Mouse (Mus musculus): ENCODE measurements around the gene Hspa5.

DNA sequence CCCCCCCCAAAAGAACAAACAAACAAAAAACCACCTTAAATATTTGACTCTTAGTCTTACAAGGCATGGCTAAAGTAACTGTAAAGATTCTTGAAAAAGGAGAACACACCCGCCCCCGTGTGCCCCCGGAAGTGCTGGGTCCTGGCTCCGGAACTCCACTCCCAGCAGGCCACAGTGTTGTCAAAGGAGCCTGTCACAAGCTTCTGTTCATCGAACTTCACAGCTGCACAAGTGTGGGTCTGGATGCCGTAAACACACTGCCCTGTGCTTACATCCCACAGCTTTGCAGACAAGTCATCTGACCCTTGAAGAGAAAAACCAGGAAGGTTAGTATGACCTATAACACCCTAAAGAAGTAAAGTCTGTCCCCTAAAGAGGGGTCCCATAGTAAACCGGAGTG is 40.9 kb downstream of the Hspa5 start:
- TF ChIP-seq CTCF (conservative IDR thresholded peaks at IDR 0.05; ENCODE audit: low read length) (no peak), NANOG (IDR thresholded peaks at IDR 0.05; ENCODE audit: borderline replicate concordance, low read length) (no peak), POU5F1 (IDR thresholded peaks at IDR 0.05; ENCODE audit: borderline replicate concordance, low read length) (no peak)

All from E14TG2a.4 (cell line).